Mouse (Mus musculus) kidney, embryonic 14.5 days (tissue): Measurements from ENCODE around the gene Fktn. TPM values are rescaled to one million over a fixed set of nuclear protein-coding genes. Genes with fewer than 3 reads are reported as not detected.

Source experiments
- polyA plus RNA-seq: library from polyadenylated mRNA; unstranded; fragments of >200 nt; fragmentation: Nextera tagmentation; extraction: Ambion mirVana; gene quantifications from 2 replicates; pipeline ENCODE4 v1.2.1, GENCODE M21; 2014

Gene Fktn
- polyA plus RNA-seq, 1 experiment from 2014 or later = 20.8 TPM

Other genes with a start within 250 kb of the Fktn start
- gene Fsd1l, start 82.5 kb upstream of the Fktn start, polyA plus RNA-seq = 7.2 and 9.6 TPM in 2 replicates
- not detected in 2 replicates for gene Tal2, start 65.7 kb downstream of the Fktn start, polyA plus RNA-seq
- gene Tmem38b, start 112.0 kb downstream of the Fktn start, polyA plus RNA-seq = 4.8 and 6.2 TPM in 2 replicates